27 mouse cellular contexts compared by ENCODE assay signal in the genomic region with DNA sequence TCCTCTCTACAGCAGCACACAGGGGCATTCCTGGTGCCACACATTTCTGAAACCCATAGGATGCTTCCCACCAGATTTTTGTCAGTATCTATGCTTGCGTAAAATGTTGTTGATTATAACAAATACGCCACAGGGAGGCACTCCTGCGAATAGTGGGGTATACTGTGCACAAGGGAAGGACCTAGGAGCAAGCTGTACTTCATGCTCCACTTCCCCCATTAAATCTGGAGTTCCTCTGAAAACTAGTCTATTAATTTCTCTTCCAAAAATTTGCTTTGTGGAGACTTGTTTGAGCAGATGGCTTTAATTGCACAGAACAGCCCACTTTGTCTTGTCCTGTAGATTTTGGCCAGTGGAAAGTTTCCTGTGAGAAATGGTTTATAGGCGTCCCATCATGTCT.
A peak's percentile ranks its signal among the peaks of the same experiment; 100 is the strongest.
DNase-seq lines count a peak whose midpoint lies in the region; ATAC-seq and TF ChIP-seq lines count a peak whose summit lies in the region.
"Had no signal": no experiment of that assay in that cellular context is flagged by ENCODE, and none has a peak within 500 bp of the region (broad histone marks: within the 10 kb centered on the region; RNA-seq: fewer than 3 reads in every experiment).

No protein-coding gene starts in this region.

- no peaks in the 10 kb centered on the region for H3K9me3 ChIP-seq in kidney, embryonic 14.5 days (ENCODE audit: control insufficient read depth, low read length)
- no peaks in the 10 kb centered on the region for H3K9me3 ChIP-seq in lung, postnatal 0 days (ENCODE audit: low read length)
- H3K9me3 ChIP-seq in forebrain, embryonic 15.5 days = no peaks in the 10 kb centered on the region
- H3K9me3 ChIP-seq: embryonic facial prominence, embryonic 12.5 days; G1E; heart, embryonic 13.5 days; lung, embryonic 15.5 days had no signal

- 84% methylated on average over 4 of the region's 4 CpGs for WGBS in kidney, embryonic 14.5 days
- 72% methylated on average over 4 of the region's 4 CpGs for WGBS in lung, postnatal 0 days
- WGBS in forebrain, embryonic 15.5 days = 92% methylated on average over 4 of the region's 4 CpGs

- no peak for TF ChIP-seq EP300 in lung, postnatal 0 days (IDR thresholded peaks at IDR 0.05)

- no peak overlapping the region for H3K27ac ChIP-seq in kidney, embryonic 14.5 days (ENCODE audit: low read depth, low read length)
- no peak overlapping the region for H3K27ac ChIP-seq in lung, postnatal 0 days (ENCODE audit: low read length)
- H3K27ac ChIP-seq in forebrain, embryonic 15.5 days (replicated peaks) = no peak overlapping the region
- H3K27ac ChIP-seq: embryonic facial prominence, embryonic 12.5 days; heart, embryonic 13.5 days; liver, embryonic 14.5 days; lung, embryonic 15.5 days had no signal

- peak; percentile 20; the same call in 1 of the 2 replicates for TF ChIP-seq CTCF in lung, postnatal 0 days (IDR thresholded peaks at IDR 0.05)

- no peaks in the 10 kb centered on the region for H3K36me3 ChIP-seq in kidney, embryonic 14.5 days (ENCODE audit: control insufficient read depth, insufficient read depth, low read length)
- H3K36me3 ChIP-seq in lung, postnatal 0 days (ENCODE audit: insufficient read depth, low read length) = no peaks in the 10 kb centered on the region
- no peaks in the 10 kb centered on the region for H3K36me3 ChIP-seq in forebrain, embryonic 15.5 days
- H3K36me3 ChIP-seq: embryonic facial prominence, embryonic 12.5 days; G1E; heart, embryonic 13.5 days; lung, embryonic 15.5 days had no signal

- DNase-seq in cerebellum, adult 11-12 months = peak; percentile 57
- DNase-seq in cerebellum, postnatal 25 days = no peak
- peak; percentile 9 for DNase-seq in kidney, postnatal 10 days
- peak; percentile 32 for DNase-seq in lung, postnatal 0 days (ENCODE audit: low spot score)
- DNase-seq in lung, postnatal 14 days = no peak
- DNase-seq in cerebellum, adult 9-10 months = peak; percentile 83
- DNase-seq: adrenal gland, postnatal 10 days; embryo, embryonic 11 days; heart, postnatal 10 days; kidney, adult 2 months; kidney, postnatal 14 days; liver; right cerebral cortex, postnatal 25 days; spleen, adult 18-20 months; thymus, postnatal 14 days had no signal

- ATAC-seq in kidney, embryonic 14.5 days (ENCODE audit: low FRiP score, low TSS enrichment) = no peak
- no peak for ATAC-seq in lung, postnatal 0 days
- no peak for ATAC-seq in forebrain, embryonic 15.5 days (replicated peaks)
- ATAC-seq: forebrain, embryonic 16.5 days; hindbrain, embryonic 16.5 days; midbrain, embryonic 16.5 days; Patski had no signal

- H3K9ac ChIP-seq in kidney, embryonic 14.5 days (ENCODE audit: low read depth, low read length) = no peak overlapping the region
- no peak overlapping the region for H3K9ac ChIP-seq in lung, postnatal 0 days (replicated peaks; ENCODE audit: low read depth)
- no peak overlapping the region for H3K9ac ChIP-seq in forebrain, embryonic 15.5 days (replicated peaks)
- H3K9ac ChIP-seq: embryonic facial prominence, embryonic 12.5 days; heart, embryonic 13.5 days; liver, embryonic 14.5 days; lung, embryonic 15.5 days had no signal

- H3K4me3 ChIP-seq in kidney, embryonic 14.5 days (ENCODE audit: low read length) = no peak overlapping the region
- no peak overlapping the region for H3K4me3 ChIP-seq in lung, postnatal 0 days (ENCODE audit: low read depth, low read length)
- H3K4me3 ChIP-seq in forebrain, embryonic 15.5 days = no peak overlapping the region
- H3K4me3 ChIP-seq: embryonic facial prominence, embryonic 12.5 days; heart, embryonic 13.5 days; lung, embryonic 15.5 days had no signal

- no peaks in the 10 kb centered on the region; the same call in 1 of the 2 replicates for H3K4me1 ChIP-seq in kidney, embryonic 14.5 days (ENCODE audit: control insufficient read depth, insufficient read depth, low read length)
- no peaks in the 10 kb centered on the region for H3K4me1 ChIP-seq in lung, postnatal 0 days (ENCODE audit: insufficient read depth, low read depth, low read length)
- no peaks in the 10 kb centered on the region for H3K4me1 ChIP-seq in forebrain, embryonic 15.5 days
- H3K4me1 ChIP-seq: heart, embryonic 13.5 days; lung, embryonic 15.5 days had no signal

- no peak overlapping the region for H3K4me2 ChIP-seq in kidney, embryonic 14.5 days (replicated peaks; ENCODE audit: low read depth, low read length)
- no peak overlapping the region for H3K4me2 ChIP-seq in lung, postnatal 0 days (replicated peaks; ENCODE audit: low read depth, low read length)
- no peak overlapping the region for H3K4me2 ChIP-seq in forebrain, embryonic 15.5 days (replicated peaks)
- H3K4me2 ChIP-seq: embryonic facial prominence, embryonic 12.5 days; heart, embryonic 13.5 days; lung, embryonic 15.5 days; midbrain, embryonic 11.5 days had no signal

- H3K27me3 ChIP-seq in kidney, embryonic 14.5 days (ENCODE audit: control insufficient read depth, insufficient read depth, low read length) = 0 out of 2 replicates have a peak, but pooled peaks cover 2% of the 10 kb centered on the region
- H3K27me3 ChIP-seq in lung, postnatal 0 days (replicated peaks; ENCODE audit: insufficient read depth, low read length) = no peaks in the 10 kb centered on the region
- H3K27me3 ChIP-seq in forebrain, embryonic 15.5 days = no peaks in the 10 kb centered on the region
- H3K27me3 ChIP-seq: embryonic facial prominence, embryonic 12.5 days; heart, embryonic 13.5 days; lung, embryonic 15.5 days had no signal

Comparison
In these comparisons a context has a peak if more than half of its experiments do, and no peak if none do; other contexts are left out.
1. DNase-seq: peak in cerebellum, adult 11-12 months (single experiment), kidney, postnatal 10 days (single experiment), lung, postnatal 0 days (single experiment) and cerebellum, adult 9-10 months (single experiment); none in cerebellum, postnatal 25 days (0 of 2) and lung, postnatal 14 days (single experiment).